In genomic region chr4:155578336-155579125, GRCm38 (mm10) we compare ENCODE assay signal across 12 mouse cellular contexts. TPM values are rescaled to one million over a fixed set of nuclear protein-coding genes. Genes with fewer than 3 reads are reported as not detected.
DNase-seq lines count a peak whose midpoint lies in the region; TF ChIP-seq lines count a peak whose summit lies in the region.
"Had no signal": no experiment of that assay in that cellular context is flagged by ENCODE, and none has a peak within 500 bp of the region (broad histone marks: within the 10 kb centered on the region; RNA-seq: fewer than 3 reads in every experiment).

No protein-coding gene starts in this region.

- no peak for DNase-seq in spleen, adult 2 months (ENCODE audit: low read depth in 1 of 2, low spot score in 2 of 2)
- no peak for DNase-seq in spleen, postnatal 10 days (ENCODE audit: low spot score in 2 of 2)
- peak; percentile 93 for DNase-seq in gastrocnemius, adult 2 months
- peak; percentile 74 for DNase-seq in kidney, postnatal 10 days
- peak; percentile 79 for DNase-seq in testis, postnatal 10 days (ENCODE audit: low spot score)
- no peak for DNase-seq in right cerebral cortex, postnatal 14 days
- DNase-seq in spleen, postnatal 14 days (ENCODE audit: low spot score in 2 of 2): no peak
- no peak for DNase-seq in cerebellum, postnatal 36 days
- DNase-seq: cerebellum, adult 18-20 months; thymus, adult 2 months had no signal

- no peak overlapping the region for H3K4me3 ChIP-seq in spleen, adult 2 months (ENCODE audit: extremely low read depth, insufficient read depth, insufficient read length)
- H3K4me3 ChIP-seq in gastrocnemius, adult 2 months: peak overlapping the region; percentile 43
- H3K4me3 ChIP-seq: embryonic facial prominence, embryonic 15.5 days; lung, embryonic 15.5 days had no signal

- no peak for TF ChIP-seq CTCF in spleen, adult 2 months (IDR thresholded peaks at IDR 0.05; ENCODE audit: extremely low read depth, insufficient read depth, insufficient read length, insufficient replicate concordance)
- TF ChIP-seq CTCF in gastrocnemius, adult 2 months (IDR thresholded peaks at IDR 0.05): no peak

- H3K27ac ChIP-seq in spleen, adult 2 months (ENCODE audit: insufficient read depth, low read length): peak overlapping the region; percentile 47; the same call in 1 of the 2 replicates
- H3K27ac ChIP-seq in gastrocnemius, adult 2 months: peak overlapping the region; percentile 92
- H3K27ac ChIP-seq: embryonic facial prominence, embryonic 15.5 days; lung, embryonic 15.5 days had no signal

- peaks cover 5% of the 10 kb centered on the region; the same call in 1 of the 2 replicates for H3K4me1 ChIP-seq in spleen, adult 2 months (ENCODE audit: control insufficient read depth, insufficient read depth, insufficient read length)
- H3K4me1 ChIP-seq: embryonic facial prominence, embryonic 15.5 days; lung, embryonic 15.5 days had no signal

- H3K36me3 ChIP-seq in spleen, adult 2 months (ENCODE audit: control insufficient read depth, insufficient read depth, low read length): peaks cover 29% of the 10 kb centered on the region

- H3K27me3 ChIP-seq in spleen, adult 2 months (ENCODE audit: control insufficient read depth, insufficient read depth, low read length): no peaks in the 10 kb centered on the region
- H3K27me3 ChIP-seq: embryonic facial prominence, embryonic 15.5 days; lung, embryonic 15.5 days had no signal

- no peak for TF ChIP-seq POLR2A in spleen, adult 2 months (IDR thresholded peaks at IDR 0.05; ENCODE audit: low read depth, low read length)

- intact Hi-C loops in gastrocnemius, adult 2 months (cut with DNase I): no loop called here

- WGBS in spleen, adult 2 months: 92% methylated on average over 7 of the region's 7 CpGs

RNA-seq across cellular contexts. Expression of gene Nadk, which starts 16.4 kb away (rescaled TPM):
- 75.3 and 90.7 TPM in 2 replicates for polyA plus RNA-seq in spleen, adult 2 months (2012; rRNA removed)
- 10 to 100 TPM; 16.4 to 21.5 TPM for total RNA-seq in gastrocnemius, adult 2 months (2021)

RNA-seq across cellular contexts. Expression of gene Slc35e2, which starts 22.7 kb away (rescaled TPM):
- polyA plus RNA-seq in spleen, adult 2 months (2012; rRNA removed): 6.2 and 7.1 TPM in 2 replicates
- total RNA-seq in gastrocnemius, adult 2 months (2021): 1 to 10 TPM; 3.3 to 5.7 TPM

RNA-seq across cellular contexts. Expression of gene Cdk11b, which starts 46.1 kb away (rescaled TPM):
- 25.8 and 27.8 TPM in 2 replicates for polyA plus RNA-seq in spleen, adult 2 months (2012; rRNA removed)
- 10 to 100 TPM; 28.4 to 32.0 TPM for total RNA-seq in gastrocnemius, adult 2 months (2021)

Comparison
In these comparisons a context has a peak if more than half of its experiments do, and no peak if none do; other contexts are left out.
1. DNase-seq: peak in gastrocnemius, adult 2 months (single experiment), kidney, postnatal 10 days (single experiment) and testis, postnatal 10 days (single experiment); none in spleen, adult 2 months (0 of 2), spleen, postnatal 10 days (0 of 2), right cerebral cortex, postnatal 14 days (single experiment), spleen, postnatal 14 days (0 of 2) and cerebellum, postnatal 36 days (0 of 2).